Mouse (Mus musculus): ENCODE data around the gene Icam4. TPM values are rescaled to one million over a fixed set of nuclear protein-coding genes. Genes with fewer than 3 reads are reported as not detected.
"Not testable (repeated sequence)": the region's sequence is repeated elsewhere in the genome, so short reads cannot be mapped to it uniquely, and the experiment has no call there.

Icam4 gene
- polyA plus RNA-seq, 1 experiment from 2014 or later, result 0.50 TPM

DNA sequence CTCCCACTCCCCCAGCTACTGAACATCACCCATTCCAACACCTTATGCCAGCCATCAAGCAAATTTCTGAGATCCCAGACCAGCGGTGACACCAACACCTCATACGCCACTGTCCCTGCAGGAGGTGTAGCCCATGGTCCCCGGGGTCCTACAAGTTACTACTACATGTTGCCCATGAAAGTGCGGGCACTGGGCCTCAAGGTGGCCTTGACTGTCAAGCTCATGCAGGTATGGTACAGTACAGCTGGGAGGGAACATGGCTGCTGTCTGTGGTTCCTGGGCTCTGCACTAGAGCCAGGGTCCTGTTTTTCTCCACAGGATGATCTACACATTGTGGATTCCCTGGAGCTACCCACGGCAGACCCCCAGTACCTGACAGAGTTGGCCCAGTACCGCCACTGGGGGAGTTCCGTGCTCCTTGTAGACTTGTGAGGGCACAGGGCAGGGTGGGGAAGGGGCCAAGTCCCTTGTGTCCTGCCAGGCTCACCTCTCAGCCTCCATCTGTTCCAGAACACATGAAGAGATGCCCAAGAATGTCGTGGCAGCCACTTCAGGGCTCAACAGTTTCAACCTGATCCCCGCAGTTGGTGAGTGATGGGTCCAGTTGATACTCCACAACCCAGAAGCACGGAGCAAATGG, 21.7 kb upstream of the Icam4 start:
- no peak overlapping the region for H3K4me2 ChIP-seq (replicated peaks; ENCODE audit: low read depth)
- no peak overlapping the region for H3K9ac ChIP-seq (ENCODE audit: low read length)
- no peak for TF ChIP-seq EP300 (optimal IDR thresholded peaks at IDR 0.05)
- TF ChIP-seq CTCF (IDR thresholded peaks at IDR 0.05; ENCODE audit: low read depth), result no peak
- WGBS, result 96% methylated on average over 10 of the region's 10 CpGs
- H3K9me3 ChIP-seq (ENCODE audit: control insufficient read depth, low read length), result no peaks in the 10 kb centered on the region
- no peak for DNase-seq (ENCODE audit: low spot score)
- H3K27me3 ChIP-seq (ENCODE audit: control insufficient read depth, insufficient read depth, low read length), result no peaks in the 10 kb centered on the region
- no peak for ATAC-seq (ENCODE audit: low FRiP score, low TSS enrichment)
- no peak overlapping the region for H3K27ac ChIP-seq (replicated peaks)
- H3K4me3 ChIP-seq (ENCODE audit: low read depth, low read length), result no peak overlapping the region
- peaks cover 13% of the 10 kb centered on the region for H3K36me3 ChIP-seq (ENCODE audit: control insufficient read depth, insufficient read depth, low read length)
- no peaks in the 10 kb centered on the region for H3K4me1 ChIP-seq (replicated peaks; ENCODE audit: control insufficient read depth, insufficient read depth)

DNA sequence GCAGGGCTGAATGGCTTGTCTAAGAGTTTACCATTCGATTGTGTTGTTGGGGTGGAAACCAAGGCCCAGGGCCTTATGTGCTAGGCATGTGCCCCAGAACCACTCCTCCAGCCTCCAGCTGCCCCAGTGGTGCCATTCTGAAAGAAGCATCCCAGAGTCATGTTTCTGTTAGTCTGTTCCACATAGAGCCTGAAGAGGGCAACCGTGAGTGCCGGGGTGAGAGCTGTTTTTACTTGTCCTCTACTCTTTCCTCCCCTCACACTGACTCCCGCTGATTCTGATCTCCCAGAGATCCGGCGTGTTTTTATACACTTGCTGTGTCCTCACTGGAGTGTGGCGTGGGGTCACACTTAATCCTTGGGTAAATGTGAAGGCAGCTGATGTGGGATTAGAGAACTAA, 21.2 kb upstream of the Icam4 start:
- ATAC-seq (ENCODE audit: low FRiP score, low TSS enrichment) (no peak), DNase-seq (ENCODE audit: low spot score) (no peak)
- Histone ChIP-seq H3K4me2 (replicated peaks; ENCODE audit: low read depth) (no peak overlapping the region), H3K9me3 (ENCODE audit: control insufficient read depth, low read length) (no peaks in the 10 kb centered on the region), H3K36me3 (ENCODE audit: control insufficient read depth, insufficient read depth, low read length) (peaks cover 13% of the 10 kb centered on the region), H3K27me3 (ENCODE audit: control insufficient read depth, insufficient read depth, low read length) (no peaks in the 10 kb centered on the region), H3K9ac (ENCODE audit: low read length) (no peak overlapping the region), H3K4me3 (ENCODE audit: low read depth, low read length) (no peak overlapping the region), H3K27ac (replicated peaks) (no peak overlapping the region), H3K4me1 (replicated peaks; ENCODE audit: control insufficient read depth, insufficient read depth) (no peaks in the 10 kb centered on the region)
- WGBS, result 72% methylated on average over 7 of the region's 7 CpGs
- TF ChIP-seq EP300 (optimal IDR thresholded peaks at IDR 0.05) (no peak), CTCF (IDR thresholded peaks at IDR 0.05; ENCODE audit: low read depth) (peak; percentile 51)

DNA sequence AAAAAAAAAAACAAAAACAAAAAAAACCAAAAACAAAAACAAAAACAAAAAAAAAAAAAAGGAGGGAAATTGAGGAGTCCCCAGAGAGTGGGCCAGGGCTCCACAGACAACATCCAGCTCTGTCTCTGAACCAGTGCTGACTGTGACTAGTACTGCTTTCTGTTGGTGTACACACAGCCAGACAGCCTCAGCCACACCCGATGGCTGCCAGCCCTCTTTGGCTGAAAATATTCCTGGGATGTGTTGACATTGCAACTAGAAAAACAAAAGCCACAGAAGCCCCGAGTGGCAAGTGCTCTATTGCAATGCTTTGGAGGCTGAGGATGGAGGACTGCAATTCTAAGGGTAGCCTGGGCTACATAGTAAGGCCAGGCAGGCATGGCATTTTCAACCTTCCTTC, 18.8 kb upstream of the Icam4 start:
- TF ChIP-seq EP300 (optimal IDR thresholded peaks at IDR 0.05) (no peak), CTCF (IDR thresholded peaks at IDR 0.05; ENCODE audit: low read depth) (no peak)
- WGBS, result 31% methylated on average over 2 of the region's 2 CpGs

DNA sequence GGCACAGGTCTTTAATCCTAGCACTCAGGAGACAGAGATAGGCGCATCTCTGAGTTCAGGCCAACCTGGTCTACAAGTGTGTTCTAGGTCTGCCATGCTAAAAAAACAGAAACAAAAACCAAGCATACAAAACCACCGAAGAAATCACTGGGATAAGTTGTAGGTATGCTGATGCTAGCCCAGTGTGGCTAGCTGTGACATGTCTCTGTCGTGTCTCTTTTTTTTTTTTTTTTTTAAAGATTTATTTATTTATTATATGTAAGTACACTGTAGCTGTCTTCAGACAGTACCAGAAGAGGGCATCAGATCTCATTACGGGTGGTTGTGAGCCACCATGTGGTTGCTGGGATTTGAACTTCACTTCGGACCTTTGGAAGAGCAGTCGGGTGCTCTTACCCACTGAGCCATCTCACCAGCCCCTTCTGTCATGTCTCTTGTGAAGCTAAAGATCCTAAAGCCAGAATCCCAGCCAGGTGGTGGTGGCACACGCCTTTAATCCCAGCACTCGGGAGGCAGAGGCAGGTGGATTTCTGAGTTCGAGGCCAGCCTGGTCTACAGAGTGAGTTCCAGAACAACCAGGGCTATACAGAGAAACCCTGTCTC, 18.1 kb upstream of the Icam4 start:
- not testable (repeated sequence) for H3K4me3 ChIP-seq (ENCODE audit: low read depth, low read length); H3K9ac ChIP-seq (ENCODE audit: low read length); H3K4me1 ChIP-seq (replicated peaks; ENCODE audit: control insufficient read depth, insufficient read depth); ATAC-seq (ENCODE audit: low FRiP score, low TSS enrichment); H3K9me3 ChIP-seq (ENCODE audit: control insufficient read depth, low read length); H3K27me3 ChIP-seq (ENCODE audit: control insufficient read depth, insufficient read depth, low read length); DNase-seq (ENCODE audit: low spot score); H3K4me2 ChIP-seq (replicated peaks; ENCODE audit: low read depth); H3K27ac ChIP-seq (replicated peaks)
- H3K36me3 ChIP-seq (ENCODE audit: control insufficient read depth, insufficient read depth, low read length), result peaks cover 13% of the 10 kb centered on the region
- 67% methylated on average over 9 of the region's 9 CpGs for WGBS
- TF ChIP-seq CTCF (IDR thresholded peaks at IDR 0.05; ENCODE audit: low read depth), result 0 out of 2 replicates have a peak, but pooled peaks have one; percentile 19

More for the DNA sequence above, 18.8 kb upstream of the Icam4 start:
- H3K9ac ChIP-seq (ENCODE audit: low read length), result no peak overlapping the region
- H3K4me1 ChIP-seq (replicated peaks; ENCODE audit: control insufficient read depth, insufficient read depth), result no peaks in the 10 kb centered on the region
- no peak overlapping the region for H3K4me2 ChIP-seq (replicated peaks; ENCODE audit: low read depth)
- ATAC-seq (ENCODE audit: low FRiP score, low TSS enrichment) (no peak), DNase-seq (ENCODE audit: low spot score) (no peak)
- no peak overlapping the region for H3K4me3 ChIP-seq (ENCODE audit: low read depth, low read length)
- peaks cover 13% of the 10 kb centered on the region for H3K36me3 ChIP-seq (ENCODE audit: control insufficient read depth, insufficient read depth, low read length)
- no peaks in the 10 kb centered on the region for H3K27me3 ChIP-seq (ENCODE audit: control insufficient read depth, insufficient read depth, low read length)
- H3K27ac ChIP-seq (replicated peaks), result no peak overlapping the region
- H3K9me3 ChIP-seq (ENCODE audit: control insufficient read depth, low read length), result no peaks in the 10 kb centered on the region

DNA sequence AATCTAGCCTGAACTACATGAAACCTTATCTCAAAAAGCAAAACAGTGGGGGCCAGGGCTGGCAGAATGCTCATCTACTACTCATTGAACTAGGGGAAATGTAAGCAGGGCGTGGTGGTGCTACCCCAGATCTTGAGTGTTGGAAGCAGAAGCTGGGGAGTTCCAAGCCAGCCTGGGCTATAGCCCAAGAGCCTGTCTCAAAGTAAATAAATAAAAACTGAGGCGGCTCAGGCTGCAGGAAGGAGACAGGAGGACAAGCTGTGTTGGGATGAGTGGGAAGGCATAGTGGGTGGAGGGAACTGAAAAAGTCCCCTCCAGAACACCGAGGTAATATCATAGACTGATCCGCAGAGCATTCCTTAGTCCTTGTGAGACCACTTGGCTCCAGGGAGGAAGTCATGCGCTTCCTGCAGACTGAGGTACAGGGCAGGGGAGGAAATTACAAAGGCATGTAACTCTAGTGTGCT, 17.3 kb upstream of the Icam4 start:
- H3K4me2 ChIP-seq (replicated peaks; ENCODE audit: low read depth), result no peak overlapping the region
- no peak overlapping the region for H3K9ac ChIP-seq (ENCODE audit: low read length)
- 34% methylated on average over 5 of the region's 5 CpGs for WGBS
- no peak for ATAC-seq (ENCODE audit: low FRiP score, low TSS enrichment)
- peak overlapping the region; percentile 56 for H3K27ac ChIP-seq (replicated peaks)
- no peaks in the 10 kb centered on the region for H3K27me3 ChIP-seq (ENCODE audit: control insufficient read depth, insufficient read depth, low read length)
- H3K36me3 ChIP-seq (ENCODE audit: control insufficient read depth, insufficient read depth, low read length), result peaks cover 10% of the 10 kb centered on the region
- TF ChIP-seq CTCF (IDR thresholded peaks at IDR 0.05; ENCODE audit: low read depth) (no peak), EP300 (optimal IDR thresholded peaks at IDR 0.05) (no peak)
- H3K4me3 ChIP-seq (ENCODE audit: low read depth, low read length), result no peak overlapping the region
- no peaks in the 10 kb centered on the region for H3K9me3 ChIP-seq (ENCODE audit: control insufficient read depth, low read length)
- H3K4me1 ChIP-seq (replicated peaks; ENCODE audit: control insufficient read depth, insufficient read depth), result no peaks in the 10 kb centered on the region
- no peak for DNase-seq (ENCODE audit: low spot score)

DNA sequence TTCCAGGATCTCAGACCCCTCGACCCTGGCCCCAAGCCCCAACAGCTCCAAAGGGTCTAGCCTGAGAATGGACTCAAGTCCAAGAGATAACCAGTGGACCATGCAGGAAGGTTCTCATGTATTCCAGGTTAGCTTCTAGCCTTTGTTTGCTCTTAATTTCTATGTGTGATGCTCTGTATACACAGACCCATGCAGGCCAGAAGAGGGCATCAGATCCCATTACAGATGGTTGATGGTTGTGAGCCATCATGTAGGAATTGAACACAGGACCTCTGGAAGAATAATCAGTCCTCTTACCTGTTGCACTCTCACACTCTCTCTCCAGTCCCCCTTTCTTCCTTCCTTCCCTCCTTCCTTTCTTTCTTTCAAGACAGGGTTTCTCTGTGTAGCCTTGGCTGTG, 16.8 kb upstream of the Icam4 start:
- ATAC-seq (ENCODE audit: low FRiP score, low TSS enrichment) (no peak), DNase-seq (ENCODE audit: low spot score) (no peak)
- WGBS, result 40% methylated on average over 1 of the region's 1 CpGs
- peaks cover 5% of the 10 kb centered on the region for H3K36me3 ChIP-seq (ENCODE audit: control insufficient read depth, insufficient read depth, low read length)
- H3K27me3 ChIP-seq (ENCODE audit: control insufficient read depth, insufficient read depth, low read length), result no peaks in the 10 kb centered on the region
- H3K4me3 ChIP-seq (ENCODE audit: low read depth, low read length), result no peak overlapping the region
- no peaks in the 10 kb centered on the region for H3K9me3 ChIP-seq (ENCODE audit: control insufficient read depth, low read length)
- H3K9ac ChIP-seq (ENCODE audit: low read length), result no peak overlapping the region
- peak; percentile 47 for TF ChIP-seq CTCF (IDR thresholded peaks at IDR 0.05; ENCODE audit: low read depth)
- TF ChIP-seq EP300 (optimal IDR thresholded peaks at IDR 0.05), result no peak
- peak overlapping the region; percentile 56; the same call in 1 of the 2 replicates for H3K27ac ChIP-seq (replicated peaks)
- H3K4me2 ChIP-seq (replicated peaks; ENCODE audit: low read depth), result no peak overlapping the region
- H3K4me1 ChIP-seq (replicated peaks; ENCODE audit: control insufficient read depth, insufficient read depth), result no peaks in the 10 kb centered on the region
